Mouse (Mus musculus): Measurements from ENCODE around the gene Col9a3.

- TF ChIP-seq CTCF (IDR thresholded peaks at IDR 0.05; ENCODE audit: extremely low read depth, insufficient read depth, insufficient read length, insufficient replicate concordance) (no peak), POLR2A (IDR thresholded peaks at IDR 0.05; ENCODE audit: low read depth, low read length) (no peak)
Measured at GRCm38 (mm10) chr2:180660521-180660920, 62.9 kb downstream of the Col9a3 start.

Measured in spleen, adult 2 months (tissue).